Mouse (Mus musculus): ENCODE results near the gene Rnf6.
"Not testable (repeated sequence)": the region's sequence is repeated elsewhere in the genome, so short reads cannot be mapped to it uniquely, and the experiment has no call there.

The Rnf6 gene

DNA sequence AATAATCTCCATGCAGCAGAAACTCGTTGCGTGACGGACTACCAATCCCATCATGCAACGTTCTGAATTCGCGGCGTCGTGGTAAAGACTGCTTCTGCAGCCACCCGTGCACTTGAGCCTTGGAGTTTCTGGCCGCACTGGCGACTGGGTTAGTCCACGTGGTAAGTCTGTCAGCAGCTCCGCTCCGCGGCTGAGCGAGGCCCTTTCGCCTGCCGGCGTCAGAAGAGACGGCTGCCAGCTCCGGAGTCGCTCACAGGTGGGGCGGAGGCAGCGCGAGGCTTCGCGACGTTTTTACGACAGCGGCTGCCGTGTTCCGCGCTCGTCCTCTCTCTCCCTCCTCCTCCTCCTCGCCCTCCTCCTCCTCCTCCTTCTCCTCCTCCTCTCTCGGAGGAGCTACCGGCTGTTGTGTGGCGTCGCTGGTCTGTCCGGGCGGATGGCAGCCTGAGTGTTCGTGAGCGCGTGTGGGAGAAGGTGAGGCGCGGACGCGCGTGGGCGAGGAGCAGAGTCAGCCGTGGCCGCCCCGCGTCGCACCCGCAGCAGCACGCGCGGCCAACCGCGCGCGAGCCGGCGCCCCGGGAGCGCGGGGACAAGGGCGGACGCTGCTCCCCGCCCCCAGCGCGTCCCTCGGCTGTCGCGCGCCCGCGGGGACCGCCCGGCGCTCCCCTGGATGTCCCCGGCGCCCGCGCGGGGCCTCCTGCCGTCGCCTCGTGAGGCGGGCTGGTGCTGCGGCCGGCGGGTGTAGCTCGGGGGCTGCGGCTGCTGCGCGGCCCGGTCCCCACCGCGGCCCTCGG, 9.7 kb upstream of the Rnf6 start, which contains the start of gene Cdk8:
Gene Cdk8, plus strand, starts transcription at position 367 of the 791 bp plus-strand sequence.
- DNase-seq (ENCODE audit: low spot score in 2 of 2), result peak; percentile 91 to 95

DNA sequence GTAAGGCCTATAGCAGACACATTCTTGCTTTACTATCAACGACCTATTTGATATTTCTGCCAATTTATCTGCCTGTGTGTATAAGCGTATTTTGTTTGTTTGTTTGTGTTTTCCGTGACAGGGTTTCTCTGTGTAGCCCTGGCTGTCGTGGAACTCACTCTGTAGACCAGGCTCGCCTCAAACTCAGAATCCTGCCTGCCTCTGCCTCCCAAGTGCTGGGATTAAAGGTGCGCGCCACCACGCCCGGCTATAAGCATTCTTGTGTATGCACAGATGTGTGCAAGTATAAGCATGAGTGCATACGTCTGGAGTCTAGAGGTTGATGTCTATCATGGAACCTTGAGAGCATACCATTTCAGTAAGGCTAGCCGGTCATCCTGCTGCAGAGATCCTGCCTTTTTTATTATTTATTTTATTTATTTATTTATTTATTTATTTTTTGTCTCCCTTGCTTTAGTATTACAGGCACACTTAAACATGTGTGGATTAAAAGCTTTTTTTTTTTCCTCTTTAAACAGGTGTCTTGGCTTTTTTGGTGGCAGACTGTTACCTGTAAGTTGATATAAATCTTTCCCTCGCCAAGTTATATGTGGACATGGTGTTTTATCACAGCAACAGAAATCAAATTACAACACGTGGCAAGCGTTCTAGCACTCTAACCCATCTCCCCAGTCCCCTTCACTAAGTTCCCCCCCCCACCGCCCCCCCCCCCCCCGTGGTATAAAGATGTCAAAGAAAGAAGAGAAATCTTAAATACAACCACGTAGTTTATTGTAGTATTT, 8.7 kb upstream of the Rnf6 start:
- DNase-seq (ENCODE audit: low spot score in 2 of 2), result no peak

DNA sequence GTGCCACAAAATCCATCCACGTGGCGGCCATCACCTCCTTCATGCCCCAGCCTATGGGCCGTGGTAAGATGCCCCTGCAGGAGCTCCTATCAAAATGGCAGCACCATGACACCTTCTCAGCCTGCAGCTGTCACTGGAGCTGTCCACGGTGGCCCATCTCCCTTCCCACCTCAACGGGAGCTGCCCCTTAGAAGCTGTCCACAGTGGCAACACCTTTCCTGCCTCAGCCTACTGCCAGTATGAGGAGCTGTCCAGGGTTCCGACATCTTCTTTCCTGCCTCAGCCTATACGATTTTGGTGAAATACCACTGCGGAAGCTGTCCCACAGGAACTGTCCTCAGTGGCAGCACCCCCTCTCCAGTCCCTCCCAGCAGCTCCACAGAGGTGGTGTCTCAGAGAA, 6.1 kb upstream of the Rnf6 start:
- no peak for DNase-seq (ENCODE audit: low spot score in 2 of 2)

DNA sequence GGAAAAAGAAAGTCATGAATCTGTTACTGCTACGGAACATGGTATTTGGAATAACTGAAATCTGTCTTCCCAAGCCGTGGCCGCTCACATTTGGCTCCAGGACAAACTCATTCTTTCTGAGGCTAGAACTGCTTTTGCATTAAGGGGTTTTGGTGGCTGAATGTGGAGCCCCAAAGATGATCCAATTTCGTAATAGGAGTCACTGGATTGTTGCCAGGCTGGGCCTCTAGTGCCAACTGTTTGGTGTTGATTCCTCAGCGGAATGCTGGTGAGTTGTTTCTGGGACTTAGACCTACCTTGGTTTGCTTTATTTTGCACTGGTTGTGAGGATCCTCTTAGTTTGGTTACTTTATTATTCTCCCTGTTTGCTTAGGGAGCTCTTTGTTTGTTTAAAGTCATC, 2.4 kb upstream of the Rnf6 start:
- DNase-seq (ENCODE audit: low spot score in 2 of 2), result no peak

DNA sequence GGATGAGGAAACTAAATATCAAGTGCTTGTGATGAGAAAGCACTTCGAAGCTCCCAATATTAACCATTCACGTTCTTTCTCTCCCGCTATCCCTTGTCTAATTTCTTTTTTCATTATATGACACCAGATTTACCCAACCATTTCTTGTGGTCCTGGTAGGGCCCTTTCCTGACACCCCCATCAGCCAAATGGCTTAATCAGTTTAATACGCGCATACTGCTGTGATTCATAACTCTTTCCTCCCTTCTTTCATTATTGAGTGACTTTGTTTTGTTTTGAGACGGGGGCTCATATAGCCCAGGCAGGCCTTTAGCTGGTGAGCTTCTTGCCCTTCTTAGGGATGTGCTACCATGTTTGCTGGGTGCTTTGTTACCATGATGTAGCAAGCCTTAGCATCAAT, 367 bp upstream of the Rnf6 start:
- no peak for DNase-seq (ENCODE audit: low spot score in 2 of 2)

DNA sequence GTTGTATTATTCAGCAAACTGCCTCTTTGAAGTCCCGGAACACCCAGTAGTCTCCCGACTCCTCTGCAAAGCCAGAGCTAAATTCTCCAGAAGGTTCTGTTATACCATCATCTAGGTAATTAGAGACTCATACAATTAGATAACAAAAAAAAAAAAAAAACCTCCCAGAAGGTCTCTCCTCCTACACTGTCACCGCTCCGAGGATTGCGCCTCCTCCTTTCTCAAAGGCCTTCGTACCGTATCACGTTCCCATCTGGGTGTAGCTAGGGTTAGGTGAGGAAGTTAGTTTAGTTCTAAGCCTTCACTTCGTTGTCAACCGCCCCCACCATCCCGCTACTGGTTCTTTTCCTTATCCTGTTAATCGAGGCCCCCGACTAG, 865 bp downstream of the Rnf6 start:
- no peak for DNase-seq (ENCODE audit: low spot score in 2 of 2)

DNA sequence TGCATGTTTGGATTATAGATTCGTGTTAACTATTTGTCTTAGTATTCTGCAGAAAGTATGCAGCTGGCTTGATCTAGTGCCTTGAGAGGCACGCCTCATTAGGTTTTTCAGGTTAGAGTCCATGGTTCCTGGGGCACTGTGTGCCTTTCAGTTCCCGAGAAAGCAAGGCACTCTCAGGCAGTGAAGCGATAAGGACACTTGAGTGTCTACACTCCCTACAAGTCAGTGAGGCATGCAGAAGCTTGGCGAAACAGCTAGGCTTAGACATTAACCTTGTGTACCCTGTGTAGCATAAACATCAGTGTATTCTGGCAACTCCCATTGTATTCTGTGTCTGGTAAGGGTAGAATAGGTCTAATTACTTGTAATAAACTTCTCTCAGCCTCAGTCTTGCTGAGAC, 15.8 kb downstream of the Rnf6 start:
- DNase-seq (ENCODE audit: low spot score in 2 of 2), result no peak

DNA sequence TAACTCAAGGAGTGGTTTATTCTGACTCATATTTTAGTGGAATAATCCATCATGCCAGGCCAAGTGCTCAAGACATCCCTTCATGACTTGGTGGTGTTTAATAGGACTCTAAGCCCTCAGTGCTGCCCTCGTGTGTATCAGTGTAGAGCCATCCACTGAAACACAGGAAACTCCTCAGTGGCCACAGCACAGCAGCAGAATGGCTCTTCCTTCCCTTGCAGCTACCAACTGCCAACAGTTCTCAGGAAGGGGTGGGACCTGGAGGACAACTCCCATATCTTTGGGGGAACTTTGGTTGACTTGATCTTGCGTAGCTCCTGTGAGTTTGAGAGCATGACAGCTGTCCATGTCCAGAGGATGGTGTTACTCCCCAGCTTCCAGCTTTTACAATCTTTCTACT, 17.4 kb downstream of the Rnf6 start:
- DNase-seq (ENCODE audit: low spot score in 2 of 2), result no peak

DNA sequence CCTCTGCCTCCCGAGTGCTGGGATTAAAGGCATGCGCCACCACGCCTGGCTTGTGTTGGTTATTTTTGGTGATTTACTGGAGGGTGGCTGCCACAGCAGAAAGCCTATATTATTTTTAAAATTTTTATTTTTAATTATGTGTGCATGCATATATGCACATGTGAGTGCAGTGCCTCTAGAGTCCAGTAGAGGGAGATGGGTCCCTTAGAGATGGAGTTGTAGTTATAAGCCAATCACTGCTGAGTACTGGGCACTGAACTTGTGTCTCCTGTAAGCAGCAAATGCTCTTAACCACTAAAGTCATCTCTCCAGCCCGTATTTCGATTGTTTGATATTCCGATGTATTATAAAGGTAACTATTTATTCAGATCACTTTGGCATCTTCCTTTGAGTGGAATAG, 20.8 kb downstream of the Rnf6 start:
- DNase-seq (ENCODE audit: low spot score in 2 of 2), result no peak

DNA sequence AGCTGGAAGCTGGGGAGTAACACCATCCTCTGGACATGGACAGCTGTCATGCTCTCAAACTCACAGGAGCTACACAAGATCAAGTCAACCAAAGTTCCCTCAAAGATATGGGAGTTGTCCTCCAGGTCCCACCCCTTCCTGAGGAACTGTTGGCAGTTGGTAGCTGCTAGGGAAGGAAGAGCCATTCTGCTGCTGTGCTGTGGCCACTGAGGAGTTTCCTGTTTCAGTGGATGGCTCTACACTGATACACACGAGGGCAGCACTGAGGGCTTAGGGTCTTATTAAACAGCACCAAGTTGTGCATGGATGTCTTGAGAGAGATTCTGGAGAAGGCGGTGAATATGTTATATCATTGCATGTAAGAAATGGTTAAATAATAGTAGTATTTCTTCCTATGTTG, 21.8 kb downstream of the Rnf6 start:
- no peak for DNase-seq (ENCODE audit: low spot score in 2 of 2)

DNA sequence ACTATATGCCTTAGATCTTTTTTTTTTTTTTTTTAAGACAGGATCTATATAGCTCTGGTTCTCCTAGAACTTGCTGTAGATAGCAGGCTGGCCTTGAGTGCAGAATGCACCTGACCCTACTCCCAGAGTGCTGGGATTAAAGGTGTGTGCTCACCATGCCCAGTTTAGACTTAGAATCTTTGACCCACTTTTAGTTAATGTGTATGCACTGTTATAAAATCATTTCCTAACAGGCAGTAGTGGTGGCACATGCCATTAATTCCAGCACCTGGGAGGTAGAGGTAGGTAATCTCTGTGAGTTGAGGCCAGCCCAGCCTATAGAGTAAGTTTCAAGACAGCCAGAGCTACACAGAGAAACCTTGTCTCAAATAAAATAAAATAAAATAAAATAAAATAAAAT, 22.3 kb downstream of the Rnf6 start:
- DNase-seq (ENCODE audit: low spot score in 2 of 2), result no peak

DNA sequence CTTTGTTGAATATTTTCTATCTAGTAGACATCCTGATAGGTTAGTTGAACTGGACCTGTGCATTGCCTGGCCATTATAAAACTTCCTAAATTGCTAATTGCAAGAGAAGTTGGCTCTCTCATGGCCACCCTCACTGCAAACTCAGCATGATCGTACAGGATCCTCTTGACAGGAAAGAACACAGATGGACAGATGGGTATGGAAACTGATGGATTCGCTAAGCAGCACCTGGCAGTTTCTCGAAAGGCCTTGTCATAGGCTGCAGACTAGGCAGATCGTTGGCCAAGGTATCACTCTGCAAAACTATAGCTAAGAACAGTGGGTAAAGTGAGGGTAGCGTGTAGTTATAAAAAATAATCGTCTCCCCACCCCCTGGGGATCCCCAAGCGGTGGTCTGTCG, 28.0 kb downstream of the Rnf6 start:
- no peak for DNase-seq (ENCODE audit: low spot score in 2 of 2)

DNA sequence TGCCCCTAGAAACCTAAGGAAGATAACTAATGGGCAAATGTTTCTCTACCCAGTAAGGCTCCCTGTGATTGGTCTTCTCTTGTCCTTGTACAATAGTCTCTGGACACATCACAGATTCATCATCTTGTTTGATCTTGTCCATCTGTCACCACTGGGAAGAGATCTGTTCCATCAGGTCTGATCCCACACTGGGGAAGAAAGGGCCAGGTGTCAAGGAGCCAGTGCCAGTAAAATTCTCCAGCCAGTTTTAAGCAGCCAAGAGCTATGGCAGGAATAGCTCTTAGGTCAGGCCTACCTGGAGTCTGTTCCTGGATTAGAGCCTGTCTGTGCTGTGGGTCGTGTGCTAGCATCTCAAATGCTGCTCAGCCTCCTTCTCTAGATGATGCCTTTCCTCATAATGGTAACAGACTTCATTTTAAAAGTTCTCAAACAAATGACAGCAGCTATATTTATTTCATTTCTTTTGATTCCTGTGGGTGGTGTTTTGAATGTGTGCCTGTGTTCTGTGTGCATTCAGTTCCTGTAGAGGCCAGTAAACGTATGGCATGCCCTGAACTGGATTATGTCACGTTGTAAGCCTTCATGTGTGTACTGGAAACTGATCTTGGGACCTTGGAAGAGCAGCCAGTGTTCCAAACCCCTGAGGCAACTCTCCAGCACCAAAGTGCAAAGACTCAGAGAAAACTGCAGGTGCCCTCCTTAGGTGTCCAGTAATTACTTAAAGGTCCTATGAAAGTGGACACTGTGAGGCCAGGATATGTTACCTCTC, 30.7 kb downstream of the Rnf6 start:
- DNase-seq (ENCODE audit: low spot score in 2 of 2), result no peak

DNA sequence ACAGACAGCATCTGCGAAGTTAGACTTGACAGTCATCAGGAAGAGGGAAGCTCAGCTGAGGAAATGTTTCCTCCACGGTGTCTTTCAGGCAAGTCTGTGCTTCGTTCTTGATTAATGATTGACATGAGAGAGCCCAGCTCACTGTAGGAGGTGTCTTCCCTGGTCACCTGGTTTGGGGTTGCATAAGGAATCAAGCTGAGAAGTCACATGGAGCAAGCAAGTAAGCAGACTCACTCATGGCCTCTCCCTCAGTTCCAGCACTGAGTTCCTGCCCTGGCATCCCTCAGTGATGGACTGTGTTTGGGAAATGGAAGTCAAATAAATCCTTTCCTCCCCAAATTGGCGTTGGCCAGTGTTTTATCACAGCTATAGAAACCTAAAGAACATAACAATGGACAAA, 31.3 kb downstream of the Rnf6 start:
- no peak for DNase-seq (ENCODE audit: low spot score in 2 of 2)

DNA sequence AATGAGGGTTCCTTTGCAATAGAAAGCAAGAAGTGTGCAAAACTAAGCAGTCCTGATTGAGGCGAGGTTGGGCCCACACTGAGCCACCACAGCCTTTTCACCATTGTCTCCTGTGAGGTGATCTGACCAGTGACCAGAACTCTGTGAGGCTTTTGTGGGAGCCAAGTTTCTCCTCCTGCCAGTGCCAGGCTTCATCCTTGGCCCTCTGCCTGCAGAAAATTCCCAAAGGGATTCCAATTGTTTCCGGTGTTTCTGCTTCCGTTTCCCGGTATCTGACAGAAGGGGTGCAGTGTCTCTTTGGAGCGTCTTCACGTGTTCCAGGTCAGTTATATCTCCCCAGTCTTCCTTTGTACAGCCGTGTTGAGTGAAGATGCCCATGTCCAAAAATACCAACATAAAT, 32.6 kb downstream of the Rnf6 start:
- DNase-seq (ENCODE audit: low spot score in 2 of 2), result no peak

DNA sequence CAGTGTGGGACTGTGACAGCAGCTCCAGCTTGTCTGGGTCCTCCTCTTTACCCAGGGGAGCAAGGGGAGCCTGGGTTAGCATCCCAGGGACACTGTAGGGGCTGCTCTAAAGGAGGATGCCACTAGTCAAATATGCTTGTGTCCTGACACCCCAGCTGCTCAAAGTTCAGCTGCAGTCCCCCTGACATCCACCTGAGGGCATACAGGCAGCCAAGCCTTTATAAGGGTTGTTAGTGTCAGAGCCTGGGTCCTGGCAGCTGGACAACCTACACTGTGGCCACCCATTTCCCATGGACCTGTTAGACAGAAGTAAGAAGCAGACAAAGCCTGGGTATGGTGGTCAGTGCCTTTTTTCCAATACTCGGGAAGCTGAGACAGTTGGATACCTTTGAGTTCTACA, 33.2 kb downstream of the Rnf6 start:
- DNase-seq (ENCODE audit: low spot score in 2 of 2), result no peak

DNA sequence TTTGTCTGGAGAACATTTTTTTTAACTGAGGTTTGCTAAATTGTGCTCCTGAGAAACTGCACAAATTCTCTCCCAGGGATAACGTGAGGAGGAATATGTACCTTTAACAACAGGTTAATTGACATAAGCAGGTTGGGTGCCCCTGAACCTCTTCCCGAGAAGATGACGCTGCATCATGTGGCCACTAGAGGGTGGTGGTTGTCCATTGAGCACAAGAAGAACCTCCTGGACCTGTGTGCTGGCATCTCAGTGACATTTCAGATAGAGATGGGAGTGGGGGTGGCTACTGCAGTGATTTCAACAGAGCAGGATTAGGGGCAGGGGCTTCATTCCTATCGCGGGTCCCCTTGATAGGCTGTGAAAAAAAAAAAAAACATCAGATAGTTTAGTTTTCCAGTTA, 33.9 kb downstream of the Rnf6 start:
- DNase-seq (ENCODE audit: low spot score in 2 of 2), result peak; percentile 68 to 79

DNA sequence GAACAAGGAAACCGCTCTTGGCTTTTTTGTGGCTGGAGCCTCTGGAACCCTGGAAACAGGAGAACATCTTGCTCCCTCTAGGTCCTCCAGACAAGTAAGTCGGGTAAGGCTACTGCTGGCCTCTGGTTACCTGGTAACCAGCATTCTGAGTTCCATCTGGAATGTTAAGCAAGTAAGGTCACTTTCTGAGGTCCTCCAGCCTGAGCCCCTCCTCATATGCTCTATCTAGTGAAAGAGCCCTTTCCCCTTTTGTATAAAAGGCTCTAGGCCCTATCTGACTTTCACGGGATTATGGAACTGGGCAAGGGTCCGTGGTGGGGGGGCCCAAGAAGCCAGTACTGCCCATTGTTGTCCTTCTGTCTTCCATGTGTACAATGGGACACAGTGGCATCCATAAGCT, 36.2 kb downstream of the Rnf6 start, which contains the start of gene 1700001J03Rik:
Gene 1700001J03Rik, minus strand, starts transcription at position 101 of the 400 bp plus-strand sequence.
- DNase-seq (ENCODE audit: low spot score in 2 of 2), result not testable (repeated sequence)

DNA sequence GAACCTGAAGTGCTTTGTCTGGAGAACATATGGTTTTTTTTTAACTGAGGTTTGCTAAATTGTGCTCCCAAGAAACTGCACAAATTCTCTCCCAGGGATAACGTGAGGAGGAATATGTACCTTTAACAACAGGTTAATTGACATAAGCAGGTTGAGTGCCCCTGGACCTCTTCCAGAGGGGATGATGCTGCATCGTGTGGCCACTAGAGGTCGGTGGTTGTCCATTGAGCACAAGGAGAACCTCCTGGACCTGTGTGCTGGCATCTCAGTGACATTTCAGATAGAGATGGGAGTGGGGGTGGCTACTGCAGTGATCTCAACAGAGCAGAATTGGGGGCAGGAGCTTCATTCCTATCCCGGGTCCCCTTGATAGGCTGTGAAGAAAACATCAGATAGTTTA, 48.6 kb downstream of the Rnf6 start:
- not testable (repeated sequence) for DNase-seq (ENCODE audit: low spot score in 2 of 2)

DNA sequence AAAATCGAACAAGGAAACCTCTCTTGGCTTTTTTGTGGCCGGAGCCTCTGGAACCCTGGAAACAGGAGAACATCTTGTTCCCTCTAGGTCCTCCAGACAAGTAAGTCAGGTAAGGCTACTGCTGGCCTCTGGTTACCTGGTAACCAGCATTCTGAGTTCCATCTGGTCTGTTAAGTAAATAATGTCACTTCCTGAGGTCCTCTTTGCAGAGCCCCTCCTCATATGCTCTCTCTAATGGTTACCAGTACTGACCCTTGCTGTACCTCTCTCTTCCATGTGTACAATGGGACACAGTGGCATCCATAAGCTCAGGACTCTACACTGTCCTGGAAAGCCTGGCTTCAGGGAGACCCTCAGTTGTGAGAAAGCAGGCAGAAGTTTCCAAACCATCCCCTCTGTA, 50.7 kb downstream of the Rnf6 start, which contains the start of gene Gm6309:
Gene Gm6309, minus strand, starts transcription at position 101 of the 400 bp plus-strand sequence.
- DNase-seq (ENCODE audit: low spot score in 2 of 2), result not testable (repeated sequence)

DNA sequence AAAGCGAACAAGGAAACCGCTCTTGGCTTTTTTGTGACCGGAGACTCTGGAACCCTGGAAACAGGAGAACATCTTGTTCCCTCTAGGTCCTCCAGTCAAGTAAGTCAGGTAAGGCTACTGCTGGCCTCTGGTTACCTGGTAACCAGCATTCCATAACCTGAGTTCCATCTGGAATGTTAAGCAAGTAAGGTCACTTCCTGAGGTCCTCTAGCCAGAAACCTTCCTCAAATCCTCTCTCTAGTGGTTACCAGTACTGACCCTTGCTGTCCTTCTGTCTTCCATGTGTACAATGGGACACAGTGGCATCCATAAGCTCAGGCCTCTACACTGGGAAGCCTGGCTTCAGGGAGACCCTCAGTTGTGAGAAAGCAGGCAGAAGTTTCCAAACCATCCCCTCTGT, 60.9 kb downstream of the Rnf6 start, which contains the start of gene Gm5565:
Gene Gm5565, minus strand, starts transcription at position 101 of the 400 bp plus-strand sequence.
- DNase-seq (ENCODE audit: low spot score in 2 of 2), result not testable (repeated sequence)
